Mouse (Mus musculus) CD4-positive, CD25-positive, alpha-beta regulatory T cell, adult 2 months (primary cell): ENCODE measurements around the gene Myo1a.
A peak's percentile ranks its signal among the peaks of the same experiment; 100 is the strongest.
"Not testable (repeated sequence)": the region's sequence is repeated elsewhere in the genome, so short reads cannot be mapped to it uniquely, and the experiment has no call there.

Experiments used
- DNase-seq: peaks from one replicate; pipeline ENCODE4 v3.0.0-alpha.2; 2012; ENCODE audit warnings: low read depth, low spot score

Myo1a gene

DNA sequence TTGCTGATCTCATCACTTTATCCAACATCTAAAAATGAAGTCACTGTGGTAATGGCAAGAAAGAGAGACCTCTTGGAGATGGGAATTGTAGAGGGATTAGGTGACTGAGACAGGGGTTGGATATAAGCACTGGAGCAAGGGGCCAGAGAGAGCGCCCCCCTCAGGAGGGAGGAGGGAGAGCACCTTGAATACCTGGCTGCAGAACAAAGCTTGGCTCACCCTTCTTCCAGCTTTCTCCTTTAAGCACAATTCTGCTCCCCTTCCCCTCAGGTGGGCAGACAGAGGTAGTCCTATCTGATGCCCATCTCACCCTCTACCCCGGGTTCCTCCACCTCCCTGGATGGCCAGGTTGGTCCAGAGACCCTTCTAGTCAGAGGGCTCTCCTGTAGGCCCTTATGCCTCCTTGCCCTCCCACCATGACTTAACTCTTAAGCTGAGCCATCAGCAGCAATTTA is at the start of gene Myo1a:
Myo1a (plus strand) TSS at position 405 of the 455 bp plus-strand sequence.
- peak; percentile 17 for DNase-seq

DNA sequence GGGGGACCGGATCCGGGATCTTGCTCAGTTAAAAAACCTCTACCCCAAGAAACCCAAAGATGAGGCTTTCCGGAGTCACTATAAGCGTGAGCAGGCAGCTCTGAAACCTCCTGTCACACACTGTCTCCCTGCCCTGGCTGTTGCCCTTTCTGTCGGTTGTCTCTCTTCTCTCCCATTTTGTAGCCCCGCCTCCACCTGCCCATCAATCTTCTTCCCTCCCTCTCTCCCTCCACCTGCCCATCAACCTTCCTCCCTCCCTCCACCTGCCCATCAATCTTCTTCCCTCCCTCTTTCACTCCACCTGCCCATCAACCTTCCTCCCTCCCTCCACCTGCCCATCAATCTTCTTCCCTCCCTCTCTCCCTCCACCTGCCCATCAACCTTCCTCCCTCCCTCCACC is 47.4 kb upstream of the Myo1a start:
- not testable (repeated sequence) for DNase-seq

DNA sequence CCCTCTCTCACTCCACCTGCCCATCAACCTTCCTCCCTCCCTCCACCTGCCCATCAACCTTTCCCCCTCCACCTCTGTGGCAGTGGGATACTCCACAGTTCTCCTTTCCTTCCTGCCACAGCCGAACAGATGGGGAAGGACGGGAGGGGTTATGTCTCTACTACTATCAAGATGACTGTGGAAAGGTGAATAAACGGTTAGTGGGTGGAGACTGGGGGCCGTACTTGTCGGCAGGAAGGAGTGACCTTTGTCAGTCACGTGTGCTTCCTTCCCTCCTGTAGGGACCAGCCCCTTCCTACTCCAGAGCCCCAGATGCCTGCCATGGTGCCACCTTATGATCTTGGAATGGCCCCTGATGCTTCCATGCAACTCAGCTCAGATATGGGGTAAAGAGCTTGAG is 46.9 kb upstream of the Myo1a start:
- DNase-seq = peak; percentile 55

DNA sequence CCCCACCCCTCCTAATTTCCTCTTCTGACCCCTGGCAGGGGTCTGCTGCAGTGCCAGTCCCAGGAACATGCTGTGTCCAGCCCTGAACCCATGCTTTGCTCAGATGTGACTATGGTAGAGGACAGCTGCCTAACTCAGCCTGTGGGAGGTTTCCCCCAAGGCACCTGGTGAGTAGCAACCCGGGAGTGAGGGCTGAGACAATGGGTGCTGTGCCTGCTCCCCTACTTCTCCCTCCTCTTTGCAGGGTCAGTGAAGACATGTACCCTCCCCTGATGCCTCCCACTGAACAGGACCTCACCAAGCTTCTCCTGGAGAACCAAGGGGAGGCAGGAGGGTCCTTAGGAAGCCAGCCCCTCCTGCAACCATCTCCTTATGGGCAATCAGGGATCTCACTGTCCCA is 45.4 kb upstream of the Myo1a start:
- no peak for DNase-seq

DNA sequence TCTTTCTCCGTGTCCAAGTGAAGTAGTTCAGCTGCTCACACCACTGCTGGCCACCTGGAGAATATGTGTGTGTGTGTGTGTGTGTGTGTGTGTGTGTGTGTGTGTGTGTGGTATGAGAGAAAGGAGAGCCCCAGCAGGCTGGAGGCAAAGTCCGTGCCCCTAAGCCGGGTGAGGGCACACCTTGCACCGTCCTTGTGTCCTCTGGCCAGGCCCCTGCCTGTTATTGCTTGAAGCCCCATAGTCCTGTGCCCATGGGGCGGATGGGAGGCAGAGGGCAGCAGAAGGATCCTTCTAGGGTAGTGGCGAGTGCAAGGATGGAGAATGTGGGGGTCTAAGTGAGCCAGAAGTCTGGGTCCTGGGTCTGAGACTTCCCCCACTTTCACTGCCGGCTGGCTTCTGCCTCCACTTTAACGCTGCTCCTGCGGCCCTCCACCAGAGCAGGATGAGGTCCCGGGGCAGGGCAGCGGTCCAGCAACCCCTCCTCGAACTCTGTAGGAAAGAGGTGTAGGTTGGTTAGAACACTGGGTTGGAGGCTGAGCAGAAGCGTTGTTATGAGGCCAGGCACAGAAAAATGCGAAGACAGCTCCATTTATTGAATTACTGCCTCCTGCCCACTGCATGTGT is 43.6 kb upstream of the Myo1a start:
- no peak for DNase-seq

DNA sequence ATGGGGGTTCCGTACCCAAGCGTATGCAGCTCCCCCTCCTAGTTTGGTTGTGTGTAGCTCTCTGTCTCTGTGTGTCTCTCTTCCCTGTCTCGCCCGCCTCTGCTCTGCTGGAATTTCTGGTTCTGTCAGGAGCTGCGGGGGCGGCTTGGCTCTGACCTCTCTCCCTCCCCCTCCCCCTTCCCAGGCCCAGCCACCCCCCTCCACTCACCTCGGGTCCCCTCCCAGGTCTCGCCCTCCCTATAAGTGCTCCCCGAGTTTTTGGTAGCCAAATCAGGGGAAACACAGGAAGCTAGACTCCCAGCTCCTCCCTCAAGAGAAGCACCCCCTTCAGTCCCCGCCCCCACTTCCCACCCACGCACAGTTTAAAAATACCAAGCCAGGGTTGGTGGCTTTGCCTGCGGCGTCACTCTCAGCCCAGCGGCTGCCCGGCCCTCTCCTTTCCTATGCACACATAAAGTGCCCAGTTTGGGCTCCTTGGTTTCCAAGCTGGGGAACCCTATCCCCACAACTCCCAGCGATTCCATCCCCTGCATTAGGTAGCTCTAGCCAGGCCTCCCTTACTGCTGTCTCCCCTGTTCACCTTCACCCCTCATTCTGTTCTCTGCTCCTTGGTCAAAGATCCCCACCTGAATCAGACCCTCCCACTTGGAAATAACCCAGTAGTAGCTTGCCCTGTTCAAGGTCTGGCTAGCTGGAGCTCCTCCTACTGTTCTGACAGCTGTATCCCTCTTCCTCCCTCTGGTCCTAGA is 42.9 kb upstream of the Myo1a start:
- DNase-seq = peak; percentile 87

DNA sequence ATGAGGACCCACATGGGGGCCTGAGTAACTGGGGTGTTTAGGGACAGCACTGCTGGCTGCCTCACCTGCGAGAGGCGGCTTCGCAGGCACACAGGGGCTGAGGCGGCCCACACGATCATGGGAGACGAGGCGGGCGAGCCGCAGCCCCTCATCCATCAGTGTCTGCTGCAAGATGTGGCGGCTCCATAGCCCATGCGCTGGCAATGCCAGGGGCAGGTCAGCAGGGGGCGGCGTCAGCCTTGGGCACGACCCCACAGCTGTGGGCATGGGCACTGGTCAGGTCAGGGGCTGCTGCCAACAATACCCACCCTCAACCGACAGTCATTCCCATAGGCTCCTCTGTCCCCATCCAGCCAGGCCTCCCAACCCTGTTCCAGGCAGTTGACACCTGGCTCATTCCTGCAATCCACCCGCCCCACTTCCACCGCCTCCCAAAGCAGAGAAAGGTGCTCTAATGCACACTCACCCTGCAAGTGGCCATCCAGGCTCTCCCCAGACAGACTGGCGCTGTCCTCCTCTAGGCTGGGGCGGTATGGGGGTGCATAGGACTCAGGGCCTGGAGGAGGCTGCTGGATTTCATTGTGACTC is 42.2 kb upstream of the Myo1a start:
- DNase-seq = peak; percentile 62

DNA sequence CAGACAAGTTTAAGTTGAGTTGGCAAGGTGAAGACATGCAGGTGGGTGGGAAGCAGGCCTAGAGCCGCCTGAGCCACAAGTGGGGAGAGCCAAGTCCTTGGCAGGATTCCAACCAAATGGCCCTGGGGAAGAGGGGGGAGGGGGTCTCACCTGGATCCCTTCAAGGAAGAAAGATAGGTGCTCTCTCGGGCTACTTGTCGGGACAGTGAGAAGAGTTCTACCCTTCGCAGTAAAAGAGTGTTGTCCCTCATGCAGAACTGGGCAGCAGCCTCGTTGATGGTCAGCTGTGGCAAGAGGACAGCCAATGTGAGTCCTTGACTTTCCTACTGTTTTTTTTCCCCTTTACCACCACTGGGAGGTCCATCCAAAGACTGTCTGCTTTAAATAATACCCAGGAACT is 41.4 kb upstream of the Myo1a start:
- DNase-seq = no peak

DNA sequence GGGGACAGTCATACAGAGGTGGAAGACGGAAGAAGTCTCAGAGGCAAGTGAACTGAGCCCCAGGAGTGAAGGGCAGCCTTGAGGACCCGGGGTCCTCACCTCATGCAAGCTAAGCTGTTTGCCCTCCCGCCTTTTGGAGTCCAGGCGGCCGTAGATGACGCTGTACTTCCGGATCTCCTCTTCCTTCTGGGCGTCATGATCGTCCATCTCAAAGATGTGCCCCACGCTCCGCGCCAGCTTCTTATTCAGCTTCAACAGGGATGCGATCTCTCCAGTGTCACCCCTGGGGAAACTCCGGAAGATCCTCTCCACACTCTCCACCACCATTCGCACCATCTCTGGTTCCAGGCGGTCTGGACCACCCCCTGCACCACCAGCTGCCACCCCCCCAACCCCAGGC is 40.8 kb upstream of the Myo1a start:
- DNase-seq = no peak

DNA sequence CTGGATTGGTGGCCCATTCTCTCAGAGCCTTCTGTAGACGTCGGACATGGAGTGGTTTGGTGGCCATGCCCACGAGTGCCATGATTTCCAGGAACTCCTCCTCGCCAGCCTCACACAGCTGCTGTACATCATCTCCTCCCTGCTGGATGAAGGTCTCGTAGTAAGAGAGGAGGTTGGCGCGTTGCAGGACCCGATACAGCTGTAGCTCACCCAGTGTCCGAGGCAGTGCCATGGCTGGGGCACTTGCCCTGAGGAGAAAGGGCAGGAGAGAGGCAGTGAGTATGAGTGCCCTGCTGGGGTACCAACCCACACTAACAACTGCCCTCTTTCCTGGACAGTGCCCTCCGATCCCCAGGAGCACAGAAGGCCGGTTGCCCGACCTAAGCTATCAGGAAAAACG is 40.1 kb upstream of the Myo1a start:
- no peak for DNase-seq

DNA sequence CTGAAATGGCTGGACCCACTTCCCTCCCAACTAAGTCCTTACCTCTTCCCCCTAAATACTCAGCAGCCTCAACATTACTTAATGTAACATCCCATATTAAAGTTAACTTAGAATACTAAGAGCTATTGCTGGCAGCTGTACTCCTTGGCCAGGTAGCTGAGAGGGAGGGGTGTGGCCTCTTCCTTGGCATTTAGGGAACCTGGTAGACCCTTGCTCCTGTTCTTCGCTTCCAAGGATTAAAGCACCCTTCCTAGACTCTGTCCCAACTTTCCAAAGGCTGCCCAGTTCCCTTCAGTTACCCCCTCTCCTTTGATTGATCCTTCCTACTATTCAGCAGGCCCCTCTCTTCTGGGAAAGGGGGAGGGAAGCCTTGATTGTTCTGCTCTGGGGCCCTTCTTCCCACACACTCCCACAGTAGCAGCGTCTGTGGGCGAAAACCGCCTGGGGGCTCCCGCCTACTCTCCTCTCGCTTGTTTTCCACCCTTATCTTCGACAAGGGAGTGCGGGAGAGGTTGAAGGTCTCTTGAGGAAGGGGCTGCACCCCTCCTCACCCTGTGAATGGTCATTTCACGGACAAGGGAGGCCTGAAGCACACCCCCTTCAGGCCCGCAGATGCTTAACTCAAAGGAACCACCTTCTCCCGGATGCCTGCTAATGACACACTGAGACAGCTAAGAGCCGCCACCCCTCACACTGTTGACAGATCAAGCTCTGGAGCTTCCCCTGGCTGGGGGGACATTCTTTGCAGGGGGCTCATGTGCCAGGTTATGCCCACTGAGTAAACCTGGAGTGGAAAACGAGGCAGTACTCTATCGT is 39.4 kb upstream of the Myo1a start:
- peak; percentile 67 for DNase-seq

DNA sequence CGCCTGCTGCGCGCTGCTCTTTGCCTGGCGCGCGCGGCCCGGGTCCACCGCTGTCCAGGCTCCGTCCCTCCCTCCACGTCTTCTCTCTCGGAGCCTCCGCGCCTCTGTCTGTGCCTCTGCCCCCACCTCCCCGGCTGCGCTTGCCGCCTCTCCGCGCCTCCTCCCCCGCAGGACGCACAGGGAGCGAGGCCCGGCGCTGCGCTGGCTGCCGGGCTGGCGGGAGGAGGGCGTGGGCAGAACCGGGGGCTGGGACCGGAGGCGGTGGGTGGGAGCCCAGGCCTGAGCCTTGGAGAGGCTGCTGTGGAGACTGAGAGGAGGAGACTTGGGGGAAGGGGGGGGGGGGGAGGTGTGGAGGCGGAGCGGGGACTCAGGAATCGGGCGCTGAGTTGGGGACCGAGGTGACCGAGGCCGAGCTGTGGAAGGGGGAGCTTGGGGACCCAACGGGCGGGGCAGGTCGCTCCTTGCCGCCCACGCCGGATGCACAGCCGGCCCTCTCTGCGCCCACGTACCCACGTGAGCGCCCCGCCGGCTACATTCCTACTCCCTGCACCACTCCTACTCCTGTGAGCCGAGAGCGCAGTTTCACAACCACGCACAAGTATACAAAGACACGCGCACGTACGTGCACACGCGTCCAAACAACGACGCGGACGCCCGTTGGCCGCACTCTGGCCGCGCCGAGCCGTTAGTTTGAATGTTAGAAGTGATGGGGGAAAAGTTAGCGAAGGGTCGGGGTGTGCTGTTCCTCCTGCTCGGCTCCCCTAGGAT is 38.3 kb upstream of the Myo1a start, which contains the start of gene Nemp1:
Nemp1 (plus strand) TSS at position 401 of the 768 bp plus-strand sequence.
- peak; percentile 84 for DNase-seq

DNA sequence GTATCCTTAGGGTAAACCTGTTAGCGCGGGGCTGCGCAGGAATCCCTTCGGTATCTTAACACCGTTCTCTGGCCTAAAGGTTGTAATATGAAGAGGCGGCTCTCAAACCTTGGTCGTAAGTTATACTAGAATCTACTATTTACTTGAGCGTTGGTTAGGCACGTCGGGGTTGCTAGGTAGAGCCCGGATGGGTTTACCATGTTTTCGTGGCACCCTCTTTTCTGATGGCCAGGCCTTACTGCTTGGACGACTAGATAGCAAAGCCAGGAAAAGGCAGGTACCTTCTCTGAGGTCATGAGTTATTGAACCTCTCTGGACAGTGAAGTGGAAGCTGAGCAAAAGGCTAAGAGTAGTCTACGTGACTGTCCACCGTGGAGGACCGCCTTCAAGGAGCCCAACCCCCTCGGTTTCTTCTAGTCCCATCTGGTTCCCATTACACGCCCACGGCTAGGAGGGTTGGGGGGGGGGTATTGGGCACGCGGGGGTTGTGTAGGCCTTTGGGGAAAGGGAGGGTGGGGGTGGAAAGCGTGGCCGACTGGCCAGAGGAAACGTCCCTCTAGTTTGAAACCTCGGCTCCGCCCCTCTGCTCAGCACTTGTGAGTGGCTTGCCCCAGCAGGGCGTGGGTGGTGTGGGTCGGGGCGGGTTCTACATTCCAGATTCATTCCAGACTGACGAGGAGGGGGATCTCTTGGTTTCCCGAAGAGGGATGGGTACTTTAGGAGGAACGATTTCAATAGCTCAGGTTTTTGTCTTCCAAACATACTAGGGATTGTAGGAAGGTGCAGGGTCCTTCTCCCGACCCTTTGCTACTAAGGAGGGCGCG is 37.5 kb upstream of the Myo1a start:
- peak; percentile 80 for DNase-seq

DNA sequence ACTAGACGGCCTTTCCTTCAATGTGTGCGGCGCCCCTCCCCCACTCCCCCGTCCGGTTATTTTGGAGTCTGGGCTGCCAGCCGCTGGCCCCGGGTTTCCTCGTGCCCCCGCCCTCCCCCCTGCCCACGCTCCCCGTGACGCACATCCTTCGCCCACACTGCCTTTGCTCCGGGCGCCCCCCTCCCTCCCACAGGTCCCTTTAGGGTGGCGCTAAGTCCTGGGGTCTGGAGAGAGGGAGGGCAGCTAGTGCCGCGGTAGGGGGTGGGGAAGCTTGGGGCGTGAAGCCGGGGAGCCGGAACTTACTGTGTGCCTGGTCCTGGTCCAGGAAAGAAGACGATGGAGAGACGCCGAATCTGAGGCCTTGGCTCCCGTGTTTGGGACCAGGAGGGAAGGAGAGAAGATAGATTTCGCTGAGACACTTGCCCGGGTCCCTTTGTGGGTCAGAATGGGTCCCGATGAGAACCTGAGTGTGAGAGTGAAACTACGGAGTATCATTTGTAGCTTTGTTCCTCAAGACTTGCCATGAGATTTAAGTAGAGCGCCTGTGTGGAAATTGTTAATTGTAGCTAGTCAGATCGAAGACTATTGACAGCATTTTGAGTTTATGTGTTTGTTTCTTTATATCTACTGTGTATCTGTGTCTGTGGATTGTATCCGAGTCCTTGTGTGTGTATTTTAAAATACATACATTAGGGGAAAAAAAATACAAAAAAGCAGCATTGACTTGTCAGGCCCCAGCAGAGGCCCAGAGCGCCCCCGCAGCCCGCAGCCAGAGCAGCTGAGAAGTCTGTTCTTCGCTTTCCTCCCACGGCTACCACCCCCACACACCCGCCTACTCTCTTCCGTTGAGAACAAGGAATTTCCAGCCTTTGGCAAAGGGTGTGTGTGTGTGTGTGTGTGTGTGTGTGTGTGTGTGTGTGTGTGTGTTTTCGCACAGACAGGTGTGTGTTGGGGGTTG is 36.6 kb upstream of the Myo1a start, which contains the start of gene Nab2:
Nab2 (minus strand) TSS at position 476 of the 958 bp plus-strand sequence.
- DNase-seq = peak; percentile 94

DNA sequence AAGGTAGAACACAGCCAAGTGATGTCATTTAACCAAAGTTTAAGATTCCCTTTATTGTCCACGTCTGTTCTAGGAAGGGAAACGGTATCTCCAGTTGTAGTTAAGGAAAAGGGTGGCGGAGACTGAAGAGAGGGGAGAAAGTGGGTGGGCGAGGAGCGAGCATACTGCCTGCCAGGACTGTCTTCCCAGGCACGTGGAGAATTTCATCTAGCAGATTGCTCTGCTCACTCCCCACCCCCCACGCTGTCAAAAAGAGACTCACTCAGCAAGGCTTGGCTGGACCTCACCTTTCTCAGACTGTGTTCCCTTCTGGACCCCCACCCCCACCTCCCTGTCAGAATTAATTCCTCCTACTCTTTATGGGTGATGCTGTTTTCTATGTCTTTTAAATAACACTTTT is 35.8 kb upstream of the Myo1a start:
- no peak for DNase-seq

DNA sequence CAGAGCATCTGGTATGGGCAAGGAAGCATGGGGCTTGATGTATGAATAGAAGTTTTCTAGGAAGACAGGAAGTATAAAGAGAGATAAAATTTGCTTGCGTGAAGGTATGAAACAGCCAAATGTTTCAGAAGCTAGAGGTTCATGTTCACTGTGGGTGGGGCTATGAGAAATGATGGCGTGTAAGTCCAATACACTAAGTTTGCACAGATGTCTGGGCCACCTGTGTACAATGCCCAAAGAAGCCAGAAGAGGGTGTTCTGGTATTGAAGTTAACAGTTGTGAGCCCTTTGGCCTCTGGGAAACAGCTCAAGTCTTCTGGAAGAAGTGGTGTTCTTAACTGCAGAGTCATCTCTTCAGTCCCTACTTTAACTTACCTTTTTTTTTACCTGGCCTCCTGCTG is 34.8 kb upstream of the Myo1a start:
- DNase-seq = peak; percentile 66

DNA sequence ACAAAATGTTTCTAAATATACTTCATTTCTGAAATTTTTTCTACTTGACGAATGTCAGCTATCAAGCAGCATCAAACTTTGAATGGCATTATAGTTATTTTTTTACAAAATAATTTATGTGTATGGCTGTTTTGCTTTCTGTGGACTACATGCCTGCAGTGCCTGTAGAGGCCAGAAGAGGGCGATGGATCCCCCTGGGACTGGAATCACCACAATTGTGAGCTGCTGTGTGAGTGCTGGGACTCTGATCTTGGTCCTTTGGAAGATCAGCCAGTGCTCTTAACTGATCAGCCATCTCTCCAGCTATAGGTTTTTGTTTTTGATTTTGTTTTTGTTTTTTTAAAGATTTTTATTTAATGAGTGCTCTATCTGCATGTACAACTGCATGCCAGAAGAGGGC is 33.7 kb upstream of the Myo1a start:
- DNase-seq = peak; percentile 79

DNA sequence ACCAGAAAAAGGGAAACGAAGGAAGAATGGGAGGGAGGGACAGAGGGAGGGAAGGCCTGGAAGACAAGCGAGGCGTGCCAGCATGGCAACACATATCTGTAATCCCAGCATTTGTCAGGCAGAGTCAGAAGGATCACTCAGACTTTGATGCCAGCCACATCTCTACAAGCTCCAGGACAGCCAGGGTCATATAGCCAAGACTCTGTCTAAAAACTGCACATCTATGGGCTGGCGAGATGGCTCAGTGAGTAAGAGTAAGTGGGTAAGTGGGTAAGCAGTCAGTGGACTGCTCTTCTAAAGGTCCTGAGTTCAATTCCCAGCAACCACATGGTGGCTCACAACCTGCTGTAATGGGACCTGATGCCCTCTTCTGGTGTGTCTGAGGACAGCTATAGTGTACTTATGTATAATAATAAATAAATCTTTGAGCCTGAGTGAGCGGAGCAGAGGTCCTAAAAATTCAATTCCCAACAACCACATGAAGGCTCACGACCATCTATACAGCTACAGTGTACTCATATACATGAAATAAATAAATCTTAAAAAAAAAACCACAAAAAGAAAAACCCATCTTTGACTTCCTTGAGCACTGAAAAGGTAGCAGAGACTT is 30.8 kb upstream of the Myo1a start:
- no peak for DNase-seq
